Mouse (Mus musculus): Measurements from ENCODE around the gene Gm21985. TPM values are rescaled to one million over a fixed set of nuclear protein-coding genes. Genes with fewer than 3 reads are reported as not detected.
"Not testable (repeated sequence)": the region's sequence is repeated elsewhere in the genome, so short reads cannot be mapped to it uniquely, and the experiment has no call there.

The Gm21985 gene
- polyA plus RNA-seq, 1 experiment from 2014 or later = 3.1 TPM

DNA sequence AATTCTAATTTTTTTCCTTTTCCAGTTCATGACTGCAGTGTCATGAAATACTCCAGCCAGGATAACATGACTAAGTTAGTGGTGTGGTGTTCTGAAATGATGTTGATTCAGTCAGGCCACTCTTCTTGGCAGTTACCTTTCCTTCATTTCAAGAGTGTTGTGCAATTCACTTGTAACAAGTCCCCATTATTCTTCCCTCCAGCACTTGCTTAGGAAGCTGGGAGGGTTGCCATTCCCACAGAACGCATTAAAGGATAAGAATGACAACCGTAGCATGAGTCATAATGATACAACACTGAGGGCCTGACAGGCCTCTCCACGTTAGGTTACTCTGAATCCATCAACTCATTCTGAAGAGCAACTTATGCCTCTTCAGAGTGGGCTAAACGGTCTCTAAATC, 107.0 kb downstream of the Gm21985 start:
- no peaks in the 10 kb centered on the region for H3K36me3 ChIP-seq (ENCODE audit: inconsistent target)
- H3K27ac ChIP-seq = no peak overlapping the region
- WGBS (ENCODE audit: missing documents) = 88% methylated on average over 4 of the region's 4 CpGs
- no peak overlapping the region for H3K4me3 ChIP-seq (ENCODE audit: inconsistent target)
- H3K79me2 ChIP-seq (ENCODE audit: inconsistent target) = no peaks in the 10 kb centered on the region

GRCm38 (mm10) chr2:112374610-112375009, 108.5 kb downstream of the Gm21985 start:
- Histone ChIP-seq H3K4me3 (ENCODE audit: inconsistent target) (no peak overlapping the region), H3K36me3 (ENCODE audit: inconsistent target) (no peaks in the 10 kb centered on the region), H3K27ac (no peak overlapping the region), H3K79me2 (ENCODE audit: inconsistent target) (peaks cover 3% of the 10 kb centered on the region)
- WGBS (ENCODE audit: missing documents) = 11% methylated on average over 5 of the region's 5 CpGs

GRCm38 (mm10) chr2:112378973-112379898, 113.1 kb downstream of the Gm21985 start, which contains the start of gene Katnbl1:
Gene Katnbl1, plus strand, starts transcription at chr2:112379211.
- Histone ChIP-seq H3K27ac (peak within 1 kb of the TSS; percentile 61), H3K79me2 (ENCODE audit: inconsistent target) (peaks cover 49% of the 10 kb centered on the region), H3K4me3 (ENCODE audit: inconsistent target) (peak within 1 kb of the TSS; percentile 81), H3K36me3 (ENCODE audit: inconsistent target) (no peaks in the 10 kb centered on the region)
- WGBS (ENCODE audit: missing documents) = under 1% methylated on average over 72 of the region's 72 CpGs

GRCm38 (mm10) chr2:112380131-112380530, 114.0 kb downstream of the Gm21985 start:
- peak overlapping the region; percentile 81 for H3K4me3 ChIP-seq (ENCODE audit: inconsistent target)
- no peaks in the 10 kb centered on the region for H3K36me3 ChIP-seq (ENCODE audit: inconsistent target)
- peaks cover 58% of the 10 kb centered on the region for H3K79me2 ChIP-seq (ENCODE audit: inconsistent target)
- peak overlapping the region; percentile 61 for H3K27ac ChIP-seq
- WGBS (ENCODE audit: missing documents) = 29% methylated on average over 8 of the region's 8 CpGs

DNA sequence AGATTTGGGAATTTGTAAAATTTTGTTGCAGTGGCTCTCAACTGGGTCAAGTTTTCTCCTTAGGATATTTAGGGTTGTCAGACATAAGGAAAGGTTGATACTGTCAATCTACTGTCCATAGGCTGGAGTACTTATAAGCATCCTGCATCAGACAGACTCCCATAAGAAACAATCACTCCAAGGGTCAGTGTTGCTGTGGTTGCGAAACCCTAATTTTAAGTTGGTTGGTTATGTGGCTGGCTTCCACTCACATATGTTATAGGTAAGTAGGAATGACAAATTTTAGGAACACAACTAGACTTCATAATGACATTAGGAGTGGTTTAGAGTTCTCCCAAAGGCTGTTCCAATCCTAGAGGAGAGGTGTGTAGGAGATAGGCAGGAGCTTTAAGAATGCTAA, 115.1 kb downstream of the Gm21985 start:
- H3K36me3 ChIP-seq (ENCODE audit: inconsistent target) = no peaks in the 10 kb centered on the region
- WGBS (ENCODE audit: missing documents) = 100% methylated on average over 1 of the region's 1 CpGs
- H3K27ac ChIP-seq = no peak overlapping the region
- peaks cover 69% of the 10 kb centered on the region for H3K79me2 ChIP-seq (ENCODE audit: inconsistent target)
- H3K4me3 ChIP-seq (ENCODE audit: inconsistent target) = no peak overlapping the region

DNA sequence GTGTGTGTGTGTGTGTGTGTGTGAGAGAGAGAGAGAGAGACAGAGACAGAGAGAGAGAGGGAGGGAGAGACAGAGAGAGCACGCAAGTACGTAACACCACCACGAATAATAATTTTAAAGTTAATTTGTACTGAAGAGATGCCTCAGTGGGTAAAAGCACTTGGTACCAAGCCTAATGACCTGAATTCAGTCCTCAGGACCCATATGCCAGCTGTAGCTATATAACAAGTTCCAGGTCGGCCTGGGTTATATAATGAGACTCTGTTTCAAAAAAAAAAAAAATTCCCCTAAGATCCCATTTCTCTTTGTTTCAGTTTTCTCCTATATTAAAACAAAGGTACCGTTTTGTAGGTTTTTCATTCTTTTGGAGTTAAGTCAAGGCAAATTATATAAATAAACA, 124.7 kb downstream of the Gm21985 start:
- H3K79me2 ChIP-seq (ENCODE audit: inconsistent target) = peaks cover 99% of the 10 kb centered on the region
- WGBS (ENCODE audit: missing documents) = 89% methylated on average over 5 of the region's 5 CpGs
- H3K4me3 ChIP-seq (ENCODE audit: inconsistent target) = no peak overlapping the region
- H3K27ac ChIP-seq = no peak overlapping the region
- H3K36me3 ChIP-seq (ENCODE audit: inconsistent target) = no peaks in the 10 kb centered on the region

- 66% methylated on average over 4 of the region's 4 CpGs for WGBS (ENCODE audit: missing documents)
- Histone ChIP-seq H3K4me3 (ENCODE audit: inconsistent target) (no peak overlapping the region), H3K27ac (0 out of 2 replicates have a peak overlapping the region, but pooled peaks have one; percentile 2)
Observed at GRCm38 (mm10) chr2:112391346-112392000, 125.4 kb downstream of the Gm21985 start.

GRCm38 (mm10) chr2:112392689-112393088, 126.6 kb downstream of the Gm21985 start:
- H3K27ac ChIP-seq = 0 out of 2 replicates have a peak overlapping the region, but pooled peaks have one; percentile 28
- H3K4me3 ChIP-seq (ENCODE audit: inconsistent target) = no peak overlapping the region
- peaks cover 99% of the 10 kb centered on the region for H3K79me2 ChIP-seq (ENCODE audit: inconsistent target)
- 13% methylated on average over 1 of the region's 1 CpGs for WGBS (ENCODE audit: missing documents)
- no peaks in the 10 kb centered on the region for H3K36me3 ChIP-seq (ENCODE audit: inconsistent target)

More at GRCm38 (mm10) chr2:112391346-112392000, 125.4 kb downstream of the Gm21985 start:
- no peaks in the 10 kb centered on the region for H3K36me3 ChIP-seq (ENCODE audit: inconsistent target)
- peaks cover 99% of the 10 kb centered on the region for H3K79me2 ChIP-seq (ENCODE audit: inconsistent target)

DNA sequence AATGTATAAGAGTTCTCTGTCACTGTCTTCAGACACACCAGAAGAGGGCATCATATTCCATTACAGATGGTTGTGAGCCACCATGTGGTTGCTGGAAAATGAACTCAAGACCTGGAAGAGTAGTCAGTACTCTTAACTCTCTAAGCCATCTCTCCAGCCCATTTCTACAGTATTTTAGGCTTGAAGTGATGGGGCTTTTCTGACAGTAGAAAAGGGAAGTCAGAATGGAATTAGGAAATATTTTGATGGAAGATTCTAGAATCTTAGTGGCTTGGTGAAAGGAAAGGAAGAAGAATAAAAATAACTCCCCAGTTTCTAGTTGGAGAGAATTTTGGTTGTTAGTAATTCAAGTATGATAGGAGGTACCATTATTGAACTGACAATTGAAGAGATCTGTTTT, 127.8 kb downstream of the Gm21985 start:
- Histone ChIP-seq H3K79me2 (ENCODE audit: inconsistent target) (peaks cover 99% of the 10 kb centered on the region), H3K36me3 (ENCODE audit: inconsistent target) (no peaks in the 10 kb centered on the region), H3K4me3 (ENCODE audit: inconsistent target) (no peak overlapping the region), H3K27ac (peak overlapping the region; percentile 28; the same call in 1 of the 2 replicates)

DNA sequence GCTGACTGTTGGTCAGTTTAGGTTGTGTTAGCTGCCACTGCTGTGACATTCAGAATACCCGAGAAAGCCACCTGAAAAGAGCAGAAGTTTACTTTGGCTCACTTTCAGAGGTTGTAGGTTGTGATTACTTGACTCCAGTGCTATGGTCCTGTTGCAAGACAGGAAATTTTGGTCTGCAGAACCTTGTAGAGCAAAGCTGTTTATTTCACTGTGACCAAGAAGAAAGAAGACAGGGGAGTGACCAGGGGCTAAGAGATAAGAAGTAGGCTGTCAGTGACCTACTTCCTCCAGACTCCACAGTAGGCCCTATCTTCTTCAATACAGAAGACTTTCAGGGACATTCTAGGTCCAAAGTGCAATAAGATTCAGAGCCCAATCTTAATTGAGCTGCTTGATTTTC, 130.5 kb downstream of the Gm21985 start:
- no peaks in the 10 kb centered on the region for H3K36me3 ChIP-seq (ENCODE audit: inconsistent target)
- H3K27ac ChIP-seq = no peak overlapping the region
- H3K4me3 ChIP-seq (ENCODE audit: inconsistent target) = no peak overlapping the region
- H3K79me2 ChIP-seq (ENCODE audit: inconsistent target) = peaks cover 99% of the 10 kb centered on the region
- WGBS (ENCODE audit: missing documents) = 29% methylated on average over 1 of the region's 1 CpGs

- no peak overlapping the region for H3K27ac ChIP-seq
- H3K36me3 ChIP-seq (ENCODE audit: inconsistent target) = peaks cover 61% of the 10 kb centered on the region
- WGBS (ENCODE audit: missing documents) = 94% methylated on average over 3 of the region's 3 CpGs
- no peak overlapping the region for H3K4me3 ChIP-seq (ENCODE audit: inconsistent target)
- peaks cover 35% of the 10 kb centered on the region for H3K79me2 ChIP-seq (ENCODE audit: inconsistent target)
Observed at GRCm38 (mm10) chr2:112407030-112407429, 140.9 kb downstream of the Gm21985 start.

GRCm38 (mm10) chr2:112425308-112425707, 159.2 kb downstream of the Gm21985 start:
- Histone ChIP-seq H3K79me2 (ENCODE audit: inconsistent target) (no peaks in the 10 kb centered on the region), H3K4me3 (ENCODE audit: inconsistent target) (no peak overlapping the region), H3K27ac (no peak overlapping the region), H3K36me3 (ENCODE audit: inconsistent target) (no peaks in the 10 kb centered on the region)
- 89% methylated on average over 2 of the region's 3 CpGs for WGBS (ENCODE audit: missing documents)

DNA sequence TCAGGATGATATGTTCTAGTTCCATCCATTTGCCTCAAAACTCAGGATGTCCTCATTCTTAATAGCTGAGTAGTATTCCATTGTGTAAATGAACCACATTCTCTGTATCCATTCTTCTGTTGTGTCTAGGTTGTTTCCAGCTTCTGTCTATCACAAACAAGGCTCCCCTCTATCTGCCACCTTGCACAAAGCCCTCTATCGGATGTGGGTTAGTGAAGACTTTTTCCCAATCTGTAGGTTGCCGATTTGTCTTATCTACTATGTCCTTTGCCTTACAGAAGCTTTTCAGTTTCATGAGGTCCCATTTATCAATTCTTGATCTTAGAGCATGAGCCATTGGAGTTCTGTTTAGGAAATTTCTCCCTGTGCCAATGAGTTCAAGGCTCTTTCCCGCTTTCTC, 162.4 kb downstream of the Gm21985 start:
- H3K79me2 ChIP-seq (ENCODE audit: inconsistent target); H3K36me3 ChIP-seq (ENCODE audit: inconsistent target); H3K4me3 ChIP-seq (ENCODE audit: inconsistent target); H3K27ac ChIP-seq: not testable (repeated sequence)
- 92% methylated on average over 3 of the region's 3 CpGs for WGBS (ENCODE audit: missing documents)

DNA sequence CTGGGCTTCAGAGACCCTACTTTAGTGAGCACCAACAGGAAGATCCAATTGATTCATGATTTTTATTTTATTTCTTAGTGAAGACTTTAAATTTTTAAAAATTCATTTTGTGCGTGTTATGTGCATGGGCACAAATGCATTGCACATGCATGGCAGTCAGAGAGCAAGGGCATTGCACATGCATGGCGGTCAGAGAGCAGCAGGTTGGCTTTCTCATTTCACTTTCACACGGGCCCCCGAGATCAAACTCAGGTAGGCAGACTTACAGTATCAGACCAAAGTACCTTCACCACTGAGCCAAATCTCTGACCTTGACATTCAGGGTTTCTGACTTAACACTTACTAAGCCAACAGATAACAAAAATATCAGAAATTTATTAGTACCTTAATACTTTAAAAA, 163.6 kb downstream of the Gm21985 start:
- Histone ChIP-seq H3K79me2 (ENCODE audit: inconsistent target) (no peaks in the 10 kb centered on the region), H3K4me3 (ENCODE audit: inconsistent target) (no peak overlapping the region), H3K36me3 (ENCODE audit: inconsistent target) (no peaks in the 10 kb centered on the region), H3K27ac (no peak overlapping the region)
- 86% methylated on average over 4 of the region's 4 CpGs for whole genome bisulfite sequencing (ENCODE audit: missing documents)

DNA sequence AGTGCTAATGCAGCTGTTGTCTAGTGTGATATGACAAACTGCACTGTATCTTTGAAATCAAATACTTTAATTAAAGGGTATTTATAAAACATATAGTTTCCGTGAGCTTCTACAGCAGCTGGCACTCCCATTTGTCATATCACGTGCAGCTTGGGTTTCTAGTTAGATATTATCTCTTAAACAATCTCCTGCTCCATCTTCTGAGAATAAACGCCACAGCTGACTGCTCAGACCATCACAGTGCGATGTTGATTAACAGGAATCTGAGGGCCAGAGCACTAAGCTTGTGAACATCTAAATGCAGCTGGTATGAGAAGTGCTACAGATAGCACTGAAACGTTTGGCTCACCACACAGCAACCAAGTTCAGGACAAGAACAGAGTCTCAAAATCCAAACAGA, 164.3 kb downstream of the Gm21985 start:
- H3K27ac ChIP-seq = no peak overlapping the region
- no peak overlapping the region for H3K4me3 ChIP-seq (ENCODE audit: inconsistent target)
- no peaks in the 10 kb centered on the region for H3K36me3 ChIP-seq (ENCODE audit: inconsistent target)
- H3K79me2 ChIP-seq (ENCODE audit: inconsistent target) = no peaks in the 10 kb centered on the region
- WGBS (ENCODE audit: missing documents) = 82% methylated on average over 5 of the region's 5 CpGs
